Mouse (Mus musculus) MEL (cell line): ENCODE measurements around the gene Bicral. TPM values are rescaled to one million over a fixed set of nuclear protein-coding genes. Genes with fewer than 3 reads are reported as not detected.

ENCODE experiments used
- DNase-seq: peaks from one replicate; pipeline ENCODE4 v3.0.0; 2011; ENCODE audit warnings: low read depth, low spot score
- H3K27ac ChIP-seq: 2 replicates; pipeline ENCODE4 v1.5.1; 2012; ENCODE audit warnings: low read depth, mild to moderate bottlenecking, control low read depth, low read length, moderate library complexity; ENCODE audit not compliant: control insufficient read depth
- H3K27me3 ChIP-seq, 2 experiments: fragments of 150-350 bp in 1 of 2; sonication (generic) in 1 of 2; 2 replicates each; pipeline ENCODE4 v1.6.1; 2012; ENCODE audit warnings: low read length in 2 of 2, mild to moderate bottlenecking in 2 of 2, improper control_type of control experiment in 1 of 2, moderate library complexity in 1 of 2; ENCODE audit not compliant: insufficient read depth in 2 of 2, control insufficient read depth in 1 of 2
- H3K36me3 ChIP-seq, 2 experiments: 2 replicates each; pipeline ENCODE4 v1.6.1; 2012 to 2014; ENCODE audit warnings: low read length in 2 of 2, improper control_type of control experiment in 1 of 2, inconsistent platforms in 1 of 2, mild to moderate bottlenecking in 1 of 2; ENCODE audit not compliant: insufficient read depth in 2 of 2, control insufficient read depth in 1 of 2
- H3K4me1 ChIP-seq, 2 experiments: fragments of 150-350 bp in 1 of 2; sonication (generic) in 1 of 2; 2 replicates each; pipeline ENCODE4 v1.6.1; 2012; ENCODE audit warnings: low read length in 2 of 2, improper control_type of control experiment in 1 of 2, mild to moderate bottlenecking in 1 of 2; ENCODE audit not compliant: insufficient read depth in 2 of 2, control insufficient read depth in 1 of 2
- H3K4me3 ChIP-seq, 2 experiments: fragments of 150-350 bp in 1 of 2; sonication (generic) in 1 of 2; 2 replicates each; pipeline ENCODE4 v1.5.1; 2012; ENCODE audit warnings: low read depth in 2 of 2, low read length in 2 of 2, mild to moderate bottlenecking in 2 of 2, moderate library complexity in 2 of 2, control low read depth in 1 of 2, improper control_type of control experiment in 1 of 2; ENCODE audit not compliant: control insufficient read depth in 1 of 2, insufficient read depth in 1 of 2
- H3K79me2 ChIP-seq: 2 replicates; pipeline ENCODE4 v1.6.1; 2012; ENCODE audit warnings: mild to moderate bottlenecking, low read length, moderate library complexity; ENCODE audit not compliant: control insufficient read depth, poor library complexity, insufficient read depth
- H3K9ac ChIP-seq: 2 replicates; pipeline ENCODE4 v1.6.1; 2012; ENCODE audit warnings: low read depth, mild to moderate bottlenecking, control low read depth, low read length, moderate library complexity; ENCODE audit not compliant: control insufficient read depth, poor library complexity, severe bottlenecking
- H3K9me3 ChIP-seq: fragments of 150-350 bp; sonication (generic); replicated peaks from 2 replicates; pipeline ENCODE4 v1.6.1; 2012; ENCODE audit warnings: mild to moderate bottlenecking, low read length, improper control_type of control experiment, moderate library complexity; ENCODE audit not compliant: insufficient read depth
- CTCF ChIP-seq, 3 experiments: IDR thresholded peaks in 2 of 3; conservative IDR thresholded peaks in 1 of 3; 2 replicates each; pipeline ENCODE4 v1.5.1; 2011 to 2012; ENCODE audit warnings: low read length in 3 of 3, low read depth in 2 of 3, mild to moderate bottlenecking in 2 of 3, improper control_type of control experiment in 1 of 3, inconsistent platforms in 1 of 3, mixed read lengths in 1 of 3, moderate library complexity in 1 of 3; ENCODE audit not compliant: control insufficient read depth in 1 of 3, insufficient read depth in 1 of 3, poor library complexity in 1 of 3, severe bottlenecking in 1 of 3
- EP300 ChIP-seq, 2 experiments: IDR thresholded peaks; 2 replicates each; pipeline ENCODE4 v1.6.1; 2011; ENCODE audit warnings: improper control_type of control experiment in 2 of 2, low read length in 2 of 2, low read depth in 1 of 2, mild to moderate bottlenecking in 1 of 2
- ETS1 ChIP-seq: IDR thresholded peaks from 2 replicates; pipeline ENCODE4 v1.6.1; 2012; ENCODE audit warnings: low read depth, mild to moderate bottlenecking, inconsistent platforms, low read length, improper control_type of control experiment, moderate library complexity
- GATA1 ChIP-seq: IDR thresholded peaks from 2 replicates; pipeline ENCODE4 v1.6.1; 2011; ENCODE audit warnings: low read depth, low read length, improper control_type of control experiment
- HCFC1 ChIP-seq: IDR thresholded peaks from 2 replicates; pipeline ENCODE4 v1.6.1; 2012; ENCODE audit warnings: low read depth, mild to moderate bottlenecking, inconsistent platforms, low read length, improper control_type of control experiment, moderate library complexity
- MAFK ChIP-seq: IDR thresholded peaks from 2 replicates; pipeline ENCODE4 v1.6.1; 2011; ENCODE audit warnings: low read depth, mild to moderate bottlenecking, low read length, improper control_type of control experiment, borderline replicate concordance
- MAZ ChIP-seq: IDR thresholded peaks from 2 replicates; pipeline ENCODE4 v1.6.1; 2012; ENCODE audit warnings: low read depth, mild to moderate bottlenecking, inconsistent platforms, low read length, improper control_type of control experiment
- MEF2A ChIP-seq: IDR thresholded peaks from 2 replicates; pipeline ENCODE4 v1.6.1; 2014; ENCODE audit warnings: low read depth, mild to moderate bottlenecking, inconsistent platforms, low read length, improper control_type of control experiment; ENCODE audit not compliant: poor library complexity, insufficient replicate concordance, severe bottlenecking; ENCODE audit errors: extremely low read depth
- MXI1 ChIP-seq: IDR thresholded peaks from 2 replicates; pipeline ENCODE4 v1.6.1; 2011; ENCODE audit warnings: mild to moderate bottlenecking, low read depth, low read length, improper control_type of control experiment
- MYB ChIP-seq: IDR thresholded peaks from 2 replicates; pipeline ENCODE4 v1.6.1; 2011; ENCODE audit warnings: mild to moderate bottlenecking, low read depth, low read length, improper control_type of control experiment
- MYC ChIP-seq: IDR thresholded peaks from 2 replicates; pipeline ENCODE4 v1.6.1; 2011; ENCODE audit warnings: low read depth, mild to moderate bottlenecking, low read length, improper control_type of control experiment, moderate library complexity
- NELFE ChIP-seq: IDR thresholded peaks from 2 replicates; pipeline ENCODE4 v1.6.1; 2011; ENCODE audit warnings: low read depth, low read length, improper control_type of control experiment
- POLR2AphosphoS2 ChIP-seq: IDR thresholded peaks from 2 replicates; pipeline ENCODE4 v1.6.1; 2011; ENCODE audit warnings: low read length, improper control_type of control experiment
- RAD21 ChIP-seq: IDR thresholded peaks from 2 replicates; pipeline ENCODE4 v1.6.1; 2011; ENCODE audit warnings: mild to moderate bottlenecking, low read depth, low read length, improper control_type of control experiment
- RCOR1 ChIP-seq: IDR thresholded peaks from 2 replicates; pipeline ENCODE4 v1.6.1; 2012; ENCODE audit warnings: low read depth, mild to moderate bottlenecking, inconsistent platforms, low read length, improper control_type of control experiment
- SIN3A ChIP-seq: IDR thresholded peaks from 2 replicates; pipeline ENCODE4 v1.6.1; 2012; ENCODE audit warnings: low read length, improper control_type of control experiment, inconsistent platforms
- SMC3 ChIP-seq: IDR thresholded peaks from 2 replicates; pipeline ENCODE4 v1.6.1; 2011; ENCODE audit warnings: low read depth, low read length, improper control_type of control experiment
- UBTF ChIP-seq: IDR thresholded peaks from 2 replicates; pipeline ENCODE4 v1.6.1; 2012; ENCODE audit warnings: low read depth, mild to moderate bottlenecking, inconsistent platforms, low read length, improper control_type of control experiment, moderate library complexity, borderline replicate concordance; ENCODE audit not compliant: insufficient read depth
- USF2 ChIP-seq, 2 experiments: IDR thresholded peaks; 2 replicates each; pipeline ENCODE4 v1.6.1; 2011 to 2012; ENCODE audit warnings: improper control_type of control experiment in 2 of 2, low read length in 2 of 2, borderline replicate concordance in 1 of 2, inconsistent platforms in 1 of 2, low read depth in 1 of 2, mild to moderate bottlenecking in 1 of 2; ENCODE audit not compliant: insufficient read depth in 1 of 2
- ZMIZ1 ChIP-seq: IDR thresholded peaks from 2 replicates; pipeline ENCODE4 v1.6.1; 2012; ENCODE audit warnings: low read depth, mild to moderate bottlenecking, inconsistent platforms, low read length, improper control_type of control experiment, moderate library complexity
- ZNF384 ChIP-seq: IDR thresholded peaks from 2 replicates; pipeline ENCODE4 v1.6.1; 2012; ENCODE audit warnings: low read depth, mild to moderate bottlenecking, inconsistent platforms, low read length, improper control_type of control experiment
- polyA plus RNA-seq, 2 experiments: library from polyadenylated mRNA; stranded (reverse) in 1 of 2; unstranded in 1 of 2; fragments of >175 nt in 1 of 2; fragments of >200 nt in 1 of 2; gene quantifications; 2 replicates each; pipeline versions ENCODE4 v1.2.1 to v1.2.4; 2012; ENCODE audit warnings: low replicate concordance in 2 of 2, low read depth in 1 of 2; ENCODE audit not compliant: insufficient read length in 2 of 2, insufficient read depth in 1 of 2, missing spikeins in 1 of 2
- total RNA-seq: library from RNA; depleted of rRNA; stranded (reverse); fragments of 300-350 nt; gene quantifications from 2 replicates; pipeline ENCODE4 v1.2.3, GENCODE M21; 2012

Bicral gene
- total and polyA plus RNA-seq, 3 experiments = 3.7 to 6.9 TPM; not detected in 1

DNA sequence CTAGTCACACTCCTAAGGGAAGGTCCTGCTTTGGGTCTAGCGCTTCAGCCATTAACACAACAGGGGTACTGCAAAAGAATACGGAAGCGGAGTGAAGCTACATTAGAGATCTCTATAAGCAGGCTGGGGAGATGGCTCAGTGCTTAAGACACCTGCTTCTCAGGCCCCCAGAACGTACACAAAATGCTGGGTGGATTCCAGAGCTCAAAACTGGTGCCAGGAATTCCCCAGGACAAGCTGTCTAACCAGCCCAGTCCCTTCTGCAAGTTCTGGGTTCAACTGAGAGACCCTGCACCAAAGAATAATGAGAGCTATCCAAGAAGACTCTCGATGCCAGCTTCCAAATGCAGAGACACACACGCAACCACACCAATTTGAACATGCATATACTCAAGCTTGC, 23.4 kb upstream of the Bicral start:
- Histone ChIP-seq H3K9ac (no peak overlapping the region), H3K4me1 (peaks cover 12 to 54% of the 10 kb centered on the region in 2 experiments)

DNA sequence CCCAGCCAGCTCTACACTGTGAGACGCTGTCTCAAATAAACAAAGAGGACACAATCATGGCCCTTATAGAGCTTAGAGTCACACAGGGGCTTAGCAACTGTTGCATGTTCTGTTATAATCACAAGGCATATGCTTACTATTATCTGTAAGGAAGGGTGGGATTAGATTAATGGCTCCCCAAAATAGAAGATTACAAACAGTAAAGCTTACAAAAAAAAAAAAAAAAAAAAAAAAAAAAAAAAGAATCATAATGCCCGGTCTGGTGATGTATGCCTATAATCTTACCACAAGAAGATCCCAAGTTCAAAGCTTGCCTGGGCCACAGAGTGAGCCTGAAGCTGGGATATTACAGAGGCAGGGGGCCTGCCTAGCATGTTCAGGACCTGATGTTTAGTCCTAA, 22.0 kb upstream of the Bicral start:
- peaks cover 0 to 18% of the 10 kb centered on the region in 2 experiments; a peak in 2 of 4 replicates for H3K36me3 ChIP-seq
- no peak for TF ChIP-seq MAFK
- TF ChIP-seq ZMIZ1 = no peak
- TF ChIP-seq EP300 (IDR thresholded peaks at IDR 0.05; ENCODE audit: low read depth in 1 of 2, low read length in 2 of 2) = peak in 1 of 2 experiments; percentile 57; a peak in 1 of 4 replicates
- no peak for TF ChIP-seq CTCF (IDR thresholded peaks at IDR 0.05 in 2 of 3, conservative IDR thresholded peaks at IDR 0.05 in 1 of 3; ENCODE audit: control insufficient read depth in 1 of 3, insufficient read depth in 1 of 3, low read depth in 2 of 3, low read length in 3 of 3, poor library complexity in 1 of 3, severe bottlenecking in 1 of 3)
- TF ChIP-seq ZNF384 = peak; percentile 91
- no peak for TF ChIP-seq USF2 (IDR thresholded peaks at IDR 0.05; ENCODE audit: borderline replicate concordance in 1 of 2, insufficient read depth in 1 of 2, low read depth in 1 of 2, low read length in 2 of 2)
- peak; percentile 40; the same call in 1 of the 2 replicates for TF ChIP-seq GATA1
- peak; percentile 29; the same call in 1 of the 2 replicates for TF ChIP-seq SIN3A
- TF ChIP-seq ETS1 = 0 out of 2 replicates have a peak, but pooled peaks have one; percentile 9
- TF ChIP-seq RCOR1 = peak; percentile 32
- no peak for TF ChIP-seq MYC
- H3K4me1 ChIP-seq = peaks cover 8 to 42% of the 10 kb centered on the region in 2 experiments
- peak overlapping the region; percentile 82 for H3K27ac ChIP-seq
- no peaks in the 10 kb centered on the region for H3K9me3 ChIP-seq
- no peak for DNase-seq
- H3K79me2 ChIP-seq = no peaks in the 10 kb centered on the region
- H3K9ac ChIP-seq = peak overlapping the region; percentile 34
- H3K4me3 ChIP-seq = peak overlapping the region; percentile 31 to 34
- H3K27me3 ChIP-seq = no peaks in the 10 kb centered on the region

More for the DNA sequence above, 23.4 kb upstream of the Bicral start:
- Histone ChIP-seq H3K27me3 (no peaks in the 10 kb centered on the region), H3K36me3 (peaks cover 0 to 24% of the 10 kb centered on the region in 2 experiments; a peak in 2 of 4 replicates), H3K4me3 (no peak overlapping the region), H3K27ac (no peak overlapping the region), H3K9me3 (no peaks in the 10 kb centered on the region), H3K79me2 (no peaks in the 10 kb centered on the region; the same call in 1 of the 2 replicates)
- TF ChIP-seq SIN3A (no peak), RAD21 (no peak), MXI1 (no peak), SMC3 (no peak), MEF2A (no peak), MYC (no peak), MAFK (no peak), POLR2AphosphoS2 (no peak), NELFE (no peak), UBTF (no peak), HCFC1 (no peak), MAZ (no peak), MYB (no peak), USF2 (IDR thresholded peaks at IDR 0.05; ENCODE audit: borderline replicate concordance in 1 of 2, insufficient read depth in 1 of 2, low read depth in 1 of 2, low read length in 2 of 2) (no peak)
- no peak for DNase-seq
